Mouse (Mus musculus): ENCODE data around the gene C1qbp. TPM values are rescaled to one million over a fixed set of nuclear protein-coding genes. Genes with fewer than 3 reads are reported as not detected.

Gene C1qbp
- total RNA-seq (2023) = 90.6 TPM

DNA sequence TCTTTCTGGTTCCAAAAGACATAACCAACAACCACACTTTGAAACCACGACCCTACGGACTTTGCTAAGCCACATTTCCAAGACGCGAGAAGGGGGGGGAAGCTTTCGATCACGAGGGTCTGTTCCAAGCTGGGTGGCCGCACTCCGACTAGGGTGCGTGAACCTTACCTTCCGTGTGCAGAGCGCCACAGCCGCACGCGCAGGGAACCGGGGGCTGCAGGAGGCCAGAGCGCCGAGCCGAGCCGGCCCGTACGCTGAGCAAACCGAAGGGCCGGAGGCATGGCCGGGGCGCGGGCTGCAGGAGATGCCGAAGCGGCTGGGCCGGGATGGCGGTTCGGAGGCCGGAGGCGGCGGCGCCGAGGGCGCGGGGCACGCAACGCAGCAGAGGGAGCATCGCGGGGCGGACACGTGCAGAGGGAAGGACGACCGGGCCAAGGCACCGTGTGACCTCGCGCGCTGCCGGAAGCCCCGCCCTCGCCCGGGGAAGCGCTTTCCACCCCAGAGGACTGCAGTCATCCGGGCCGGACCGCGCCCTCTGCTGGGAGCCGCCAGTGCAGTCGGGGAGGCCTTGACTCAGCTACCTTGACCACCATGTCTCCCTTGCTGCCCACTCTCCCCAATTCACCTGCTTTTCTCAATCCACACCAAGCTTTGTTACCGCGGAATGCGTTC, at the start of gene C1qbp:
C1qbp (minus strand) TSS at position 470 of the 672 bp plus-strand sequence.

DNA sequence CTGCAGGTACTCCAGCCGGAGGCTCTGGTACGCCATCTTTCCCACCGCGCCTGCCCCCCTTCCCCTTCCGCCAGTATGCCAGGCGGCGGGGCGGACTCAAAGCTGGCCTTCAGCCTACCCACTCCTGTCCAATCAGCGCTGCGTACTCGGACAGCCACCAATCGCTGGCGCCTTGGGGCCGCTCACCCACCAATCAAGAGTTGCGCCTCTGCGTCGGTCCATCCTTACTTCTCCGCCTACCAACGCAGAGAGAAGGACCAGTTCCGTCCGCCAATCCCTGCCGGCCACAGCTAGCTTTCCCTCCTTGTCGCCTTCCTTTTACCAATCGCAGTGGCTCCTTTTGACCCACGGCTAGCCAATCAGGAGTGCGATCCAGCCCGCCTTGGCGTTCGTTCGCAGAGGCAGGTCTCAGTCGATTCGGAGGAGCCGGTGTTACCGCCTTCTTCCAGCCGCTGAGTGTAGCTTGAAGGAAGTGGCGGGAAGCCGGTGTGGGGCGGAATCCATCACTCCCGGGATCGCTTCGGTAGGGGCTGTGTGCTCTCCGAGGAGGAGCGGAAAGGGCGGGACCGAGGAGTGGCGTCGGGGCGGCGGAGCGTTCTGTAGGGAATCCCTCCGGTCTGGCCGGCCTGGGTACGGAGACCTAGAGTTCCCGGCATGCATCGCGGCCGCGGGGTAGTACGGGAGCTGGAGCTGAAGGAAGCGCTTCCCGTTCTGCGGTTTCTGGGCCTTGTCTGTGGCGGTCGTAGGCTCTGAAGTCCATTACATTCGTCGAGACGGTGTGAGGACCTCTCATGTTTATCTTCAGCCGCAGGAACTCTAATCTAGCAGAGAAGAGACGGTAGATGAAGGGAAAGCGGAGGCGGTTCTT, 36.6 kb upstream of the C1qbp start, which contains the start of the genes Mis12 and Derl2:
Mis12 (plus strand) TSS at position 411 of the 868 bp plus-strand sequence.
Derl2 (minus strand) TSS at position 641 of the 868 bp plus-strand sequence.

DNA sequence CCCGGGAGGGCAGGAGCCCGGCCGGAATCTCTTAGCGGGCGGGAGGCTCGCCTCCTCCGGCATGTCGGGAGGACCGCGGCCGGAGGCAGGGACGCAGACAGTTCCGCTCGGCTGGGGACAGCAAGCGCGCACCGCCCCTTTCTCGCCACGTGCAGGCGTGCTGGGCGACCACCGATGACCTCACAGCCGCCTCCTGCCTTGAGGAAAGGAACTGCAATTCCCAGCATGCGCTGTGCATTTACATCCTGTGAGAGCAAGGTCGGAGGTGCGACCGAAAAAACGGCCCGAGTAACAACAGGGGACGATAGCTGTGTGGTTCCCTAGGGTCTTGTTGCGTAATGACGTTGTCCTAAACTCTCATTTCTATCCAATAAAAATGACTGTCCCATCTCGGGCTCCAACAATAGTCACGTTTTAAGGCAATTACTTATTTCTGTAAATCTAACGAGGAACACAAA, 21.5 kb upstream of the C1qbp start, which contains the start of gene Dhx33:
Dhx33 (minus strand) TSS at position 122 of the 458 bp plus-strand sequence.

DNA sequence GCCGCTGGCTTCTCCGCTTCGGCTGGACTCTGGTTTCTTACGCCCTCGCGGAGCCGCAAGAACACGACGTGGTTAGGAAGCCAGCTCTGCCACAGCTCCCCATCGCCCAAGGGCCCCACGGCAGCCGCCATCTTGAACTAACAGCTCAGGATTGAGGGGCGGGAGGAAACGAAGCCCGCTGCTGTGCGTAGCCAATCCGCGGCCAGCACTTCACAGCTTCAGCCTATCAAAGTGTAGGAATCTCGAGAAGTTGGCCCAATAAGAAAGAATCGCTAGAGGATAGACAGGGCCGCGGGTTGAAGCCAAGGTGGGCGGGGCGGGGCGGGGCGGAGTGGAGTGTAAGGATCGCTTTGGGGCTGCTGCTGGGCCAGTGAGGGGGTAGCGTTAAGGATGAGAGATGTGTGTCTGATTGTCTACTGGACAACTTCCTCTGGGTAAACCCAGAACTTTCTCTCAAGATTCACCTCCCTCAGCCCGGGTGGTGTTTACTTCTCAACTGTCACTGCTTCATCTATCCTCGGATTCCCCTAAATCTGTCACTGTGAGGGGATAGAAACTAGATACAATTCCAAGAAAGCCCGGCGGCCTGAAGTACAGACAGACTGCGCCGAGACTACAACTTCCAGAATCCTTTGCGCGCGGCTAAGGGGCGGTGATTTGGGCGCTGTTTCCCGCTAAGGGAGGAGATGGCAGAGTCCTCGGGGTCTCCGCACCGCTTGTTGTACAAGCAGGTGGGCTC, 12.8 kb downstream of the C1qbp start, which contains the start of the genes Nup88 and Rpain:
Nup88 (minus strand) TSS at position 153 of the 739 bp plus-strand sequence.
Rpain (plus strand) TSS at position 393 of the 739 bp plus-strand sequence.

Other genes starting within 250 kb of the C1qbp start
- gene Zfp3, start 218.8 kb downstream of the C1qbp start, total RNA-seq (2023) = 2.7 TPM
- gene Scimp, start 170.4 kb downstream of the C1qbp start, total RNA-seq (2023) = 1.5 TPM
- gene Rabep1, start 138.2 kb downstream of the C1qbp start, total RNA-seq (2023) = 34.7 TPM
- 82.1 TPM for gene Nup88, start 13.1 kb downstream of the C1qbp start, total RNA-seq (2023)
- 59.2 TPM for gene Rpain, start 12.8 kb downstream of the C1qbp start, total RNA-seq (2023)
- gene Dhx33, start 21.4 kb upstream of the C1qbp start, total RNA-seq (2023) = 29.1 TPM
- gene Mis12, start 36.6 kb upstream of the C1qbp start, total RNA-seq (2023) = 12.0 TPM
- 25.8 TPM for gene Derl2, start 36.8 kb upstream of the C1qbp start, total RNA-seq (2023)
- gene 6330403K07Rik, start 50.5 kb upstream of the C1qbp start, total RNA-seq (2023) = 0.77 TPM
- 6.3 TPM for gene Nlrp1a, start 161.7 kb upstream of the C1qbp start, total RNA-seq (2023)
- gene Nlrp1b, start 247.7 kb upstream of the C1qbp start, total RNA-seq (2023) = 0.35 TPM